Mouse (Mus musculus): Measurements from ENCODE around the gene Tkfc.

DNA sequence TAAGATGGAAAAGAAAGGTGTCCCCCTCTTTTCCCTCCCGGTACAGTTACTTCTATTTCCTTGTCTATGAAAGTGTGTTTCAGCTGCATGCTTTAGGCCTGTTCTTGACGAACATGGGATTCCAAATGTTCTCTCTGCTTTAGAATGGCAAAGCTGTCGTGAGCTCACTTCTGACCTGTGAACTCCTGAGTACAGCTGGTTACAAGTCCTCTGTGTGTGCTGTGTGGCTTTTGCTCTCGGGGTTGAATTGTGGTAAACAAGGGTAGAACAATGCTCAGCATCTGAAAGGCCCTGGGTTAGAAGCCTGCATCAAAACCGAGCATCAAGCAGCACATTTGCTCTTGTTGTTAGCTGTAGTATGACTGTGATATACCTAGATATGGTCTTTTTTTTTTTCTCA, 43.1 kb downstream of the Tkfc start:
- TF ChIP-seq POLR2A (IDR thresholded peaks at IDR 0.05; ENCODE audit: insufficient read length, low read depth): no peak
- TF ChIP-seq E2F4 (IDR thresholded peaks at IDR 0.05; ENCODE audit: insufficient read depth): no peak
- no peak for TF ChIP-seq MYOG (IDR thresholded peaks at IDR 0.05; ENCODE audit: control insufficient read depth in 1 of 3, insufficient read depth in 1 of 3, insufficient read length in 2 of 3, low read depth in 2 of 3)
- no peak for TF ChIP-seq POLR2AphosphoS2 (IDR thresholded peaks at IDR 0.05; ENCODE audit: insufficient read length, low read depth)
- no peak for TF ChIP-seq REST (IDR thresholded peaks at IDR 0.05; ENCODE audit: insufficient read depth, insufficient read length)
- TF ChIP-seq TCF3 (IDR thresholded peaks at IDR 0.05; ENCODE audit: insufficient read length, low read depth): no peak
- TF ChIP-seq CEBPB (IDR thresholded peaks at IDR 0.05; ENCODE audit: insufficient read depth, poor library complexity, severe bottlenecking): no peak
- no peak for TF ChIP-seq MYOD1 (IDR thresholded peaks at IDR 0.05; ENCODE audit: control insufficient read depth in 1 of 3, insufficient read length in 2 of 3, low read depth in 2 of 3)
- no peak for TF ChIP-seq TCF12 (IDR thresholded peaks at IDR 0.05; ENCODE audit: insufficient read depth, poor library complexity, severe bottlenecking)
- TF ChIP-seq USF1 (IDR thresholded peaks at IDR 0.05; ENCODE audit: low read depth): no peak

Data from myocyte (in vitro differentiated cells).